Mouse (Mus musculus) MEL (cell line): ENCODE results near the gene Il17re. TPM values are rescaled to one million over a fixed set of nuclear protein-coding genes. Genes with fewer than 3 reads are reported as not detected.

Experiments
- DNase-seq: peaks from one replicate; pipeline ENCODE4 v3.0.0; 2011; ENCODE audit warnings: low read depth, low spot score
- H3K27ac ChIP-seq: 2 replicates; pipeline ENCODE4 v1.5.1; 2012; ENCODE audit warnings: low read depth, mild to moderate bottlenecking, control low read depth, low read length, moderate library complexity; ENCODE audit not compliant: control insufficient read depth
- H3K27me3 ChIP-seq, 2 experiments: fragments of 150-350 bp in 1 of 2; sonication (generic) in 1 of 2; 2 replicates each; pipeline ENCODE4 v1.6.1; 2012; ENCODE audit warnings: low read length in 2 of 2, mild to moderate bottlenecking in 2 of 2, improper control_type of control experiment in 1 of 2, moderate library complexity in 1 of 2; ENCODE audit not compliant: insufficient read depth in 2 of 2, control insufficient read depth in 1 of 2
- H3K36me3 ChIP-seq, 2 experiments: 2 replicates each; pipeline ENCODE4 v1.6.1; 2012 to 2014; ENCODE audit warnings: low read length in 2 of 2, improper control_type of control experiment in 1 of 2, inconsistent platforms in 1 of 2, mild to moderate bottlenecking in 1 of 2; ENCODE audit not compliant: insufficient read depth in 2 of 2, control insufficient read depth in 1 of 2
- H3K4me1 ChIP-seq, 2 experiments: fragments of 150-350 bp in 1 of 2; sonication (generic) in 1 of 2; 2 replicates each; pipeline ENCODE4 v1.6.1; 2012; ENCODE audit warnings: low read length in 2 of 2, improper control_type of control experiment in 1 of 2, mild to moderate bottlenecking in 1 of 2; ENCODE audit not compliant: insufficient read depth in 2 of 2, control insufficient read depth in 1 of 2
- H3K4me3 ChIP-seq, 2 experiments: fragments of 150-350 bp in 1 of 2; sonication (generic) in 1 of 2; 2 replicates each; pipeline ENCODE4 v1.5.1; 2012; ENCODE audit warnings: low read depth in 2 of 2, low read length in 2 of 2, mild to moderate bottlenecking in 2 of 2, moderate library complexity in 2 of 2, control low read depth in 1 of 2, improper control_type of control experiment in 1 of 2; ENCODE audit not compliant: control insufficient read depth in 1 of 2, insufficient read depth in 1 of 2
- H3K79me2 ChIP-seq: 2 replicates; pipeline ENCODE4 v1.6.1; 2012; ENCODE audit warnings: mild to moderate bottlenecking, low read length, moderate library complexity; ENCODE audit not compliant: control insufficient read depth, poor library complexity, insufficient read depth
- H3K9ac ChIP-seq: 2 replicates; pipeline ENCODE4 v1.6.1; 2012; ENCODE audit warnings: low read depth, mild to moderate bottlenecking, control low read depth, low read length, moderate library complexity; ENCODE audit not compliant: control insufficient read depth, poor library complexity, severe bottlenecking
- H3K9me3 ChIP-seq: fragments of 150-350 bp; sonication (generic); replicated peaks from 2 replicates; pipeline ENCODE4 v1.6.1; 2012; ENCODE audit warnings: mild to moderate bottlenecking, low read length, improper control_type of control experiment, moderate library complexity; ENCODE audit not compliant: insufficient read depth
- BHLHE40 ChIP-seq: IDR thresholded peaks from 2 replicates; pipeline ENCODE4 v1.6.1; 2012; ENCODE audit warnings: low read depth, mild to moderate bottlenecking, inconsistent platforms, low read length, improper control_type of control experiment, borderline replicate concordance
- CHD1 ChIP-seq: IDR thresholded peaks from 2 replicates; pipeline ENCODE4 v1.6.1; 2012; ENCODE audit warnings: low read depth, mild to moderate bottlenecking, inconsistent platforms, low read length, improper control_type of control experiment
- CHD2 ChIP-seq: IDR thresholded peaks from 2 replicates; pipeline ENCODE4 v1.6.1; 2011; ENCODE audit warnings: low read length, improper control_type of control experiment
- CTCF ChIP-seq, 3 experiments: IDR thresholded peaks in 2 of 3; conservative IDR thresholded peaks in 1 of 3; 2 replicates each; pipeline ENCODE4 v1.5.1; 2011 to 2012; ENCODE audit warnings: low read length in 3 of 3, low read depth in 2 of 3, mild to moderate bottlenecking in 2 of 3, improper control_type of control experiment in 1 of 3, inconsistent platforms in 1 of 3, mixed read lengths in 1 of 3, moderate library complexity in 1 of 3; ENCODE audit not compliant: control insufficient read depth in 1 of 3, insufficient read depth in 1 of 3, poor library complexity in 1 of 3, severe bottlenecking in 1 of 3
- E2F4 ChIP-seq: IDR thresholded peaks from 2 replicates; pipeline ENCODE4 v1.6.1; 2011; ENCODE audit warnings: low read depth, low read length, improper control_type of control experiment, borderline replicate concordance
- ELF1 ChIP-seq: IDR thresholded peaks from 2 replicates; pipeline ENCODE4 v1.6.1; 2014; ENCODE audit warnings: low read depth, mild to moderate bottlenecking, inconsistent platforms, low read length, improper control_type of control experiment, moderate library complexity
- EP300 ChIP-seq, 2 experiments: IDR thresholded peaks; 2 replicates each; pipeline ENCODE4 v1.6.1; 2011; ENCODE audit warnings: improper control_type of control experiment in 2 of 2, low read length in 2 of 2, low read depth in 1 of 2, mild to moderate bottlenecking in 1 of 2
- ETS1 ChIP-seq: IDR thresholded peaks from 2 replicates; pipeline ENCODE4 v1.6.1; 2012; ENCODE audit warnings: low read depth, mild to moderate bottlenecking, inconsistent platforms, low read length, improper control_type of control experiment, moderate library complexity
- GATA1 ChIP-seq: IDR thresholded peaks from 2 replicates; pipeline ENCODE4 v1.6.1; 2011; ENCODE audit warnings: low read depth, low read length, improper control_type of control experiment
- HCFC1 ChIP-seq: IDR thresholded peaks from 2 replicates; pipeline ENCODE4 v1.6.1; 2012; ENCODE audit warnings: low read depth, mild to moderate bottlenecking, inconsistent platforms, low read length, improper control_type of control experiment, moderate library complexity
- MAX ChIP-seq: IDR thresholded peaks from 2 replicates; pipeline ENCODE4 v1.6.1; 2011; ENCODE audit warnings: low read length, improper control_type of control experiment
- MAZ ChIP-seq: IDR thresholded peaks from 2 replicates; pipeline ENCODE4 v1.6.1; 2012; ENCODE audit warnings: low read depth, mild to moderate bottlenecking, inconsistent platforms, low read length, improper control_type of control experiment
- MXI1 ChIP-seq: IDR thresholded peaks from 2 replicates; pipeline ENCODE4 v1.6.1; 2011; ENCODE audit warnings: mild to moderate bottlenecking, low read depth, low read length, improper control_type of control experiment
- MYC ChIP-seq: IDR thresholded peaks from 2 replicates; pipeline ENCODE4 v1.6.1; 2011; ENCODE audit warnings: low read depth, mild to moderate bottlenecking, low read length, improper control_type of control experiment, moderate library complexity
- NELFE ChIP-seq: IDR thresholded peaks from 2 replicates; pipeline ENCODE4 v1.6.1; 2011; ENCODE audit warnings: low read depth, low read length, improper control_type of control experiment
- NRF1 ChIP-seq: IDR thresholded peaks from 2 replicates; pipeline ENCODE4 v1.6.1; 2014; ENCODE audit warnings: low read depth, mild to moderate bottlenecking, inconsistent platforms, low read length, improper control_type of control experiment, moderate library complexity; ENCODE audit not compliant: poor library complexity, insufficient read depth, severe bottlenecking
- POLR2A ChIP-seq, 2 experiments: IDR thresholded peaks; 2 replicates each; pipeline ENCODE4 v1.6.1; 2011 to 2012; ENCODE audit warnings: low read length in 2 of 2, mild to moderate bottlenecking in 2 of 2, control low read depth in 1 of 2, improper control_type of control experiment in 1 of 2, low read depth in 1 of 2, moderate library complexity in 1 of 2; ENCODE audit not compliant: control insufficient read depth in 1 of 2, insufficient read depth in 1 of 2, poor library complexity in 1 of 2
- POLR2AphosphoS2 ChIP-seq: IDR thresholded peaks from 2 replicates; pipeline ENCODE4 v1.6.1; 2011; ENCODE audit warnings: low read length, improper control_type of control experiment
- POLR2AphosphoS5 ChIP-seq: IDR thresholded peaks from 2 replicates; pipeline ENCODE4 v1.6.1; 2012; ENCODE audit warnings: low read depth, borderline replicate concordance, mild to moderate bottlenecking, inconsistent platforms, low read length, moderate library complexity, mixed read lengths
- SIN3A ChIP-seq: IDR thresholded peaks from 2 replicates; pipeline ENCODE4 v1.6.1; 2012; ENCODE audit warnings: low read length, improper control_type of control experiment, inconsistent platforms
- TAL1 ChIP-seq: IDR thresholded peaks from 2 replicates; pipeline ENCODE4 v1.6.1; 2012; ENCODE audit warnings: mild to moderate bottlenecking, inconsistent platforms, low read length, moderate library complexity, mixed read lengths
- TBP ChIP-seq: IDR thresholded peaks from 2 replicates; pipeline ENCODE4 v1.8.0; 2011; ENCODE audit warnings: low read depth, low read length, improper control_type of control experiment
- TCF12 ChIP-seq: IDR thresholded peaks from 2 replicates; pipeline ENCODE4 v1.6.1; 2014; ENCODE audit warnings: low read depth, mild to moderate bottlenecking, inconsistent platforms, low read length, improper control_type of control experiment, moderate library complexity
- ZKSCAN1 ChIP-seq: IDR thresholded peaks from 2 replicates; pipeline ENCODE4 v1.6.1; 2012; ENCODE audit warnings: low read depth, mild to moderate bottlenecking, inconsistent platforms, low read length, improper control_type of control experiment, moderate library complexity
- ZMIZ1 ChIP-seq: IDR thresholded peaks from 2 replicates; pipeline ENCODE4 v1.6.1; 2012; ENCODE audit warnings: low read depth, mild to moderate bottlenecking, inconsistent platforms, low read length, improper control_type of control experiment, moderate library complexity
- polyA plus RNA-seq, 2 experiments: library from polyadenylated mRNA; stranded (reverse) in 1 of 2; unstranded in 1 of 2; fragments of >175 nt in 1 of 2; fragments of >200 nt in 1 of 2; gene quantifications; 2 replicates each; pipeline versions ENCODE4 v1.2.1 to v1.2.4; 2012; ENCODE audit warnings: low replicate concordance in 2 of 2, low read depth in 1 of 2; ENCODE audit not compliant: insufficient read length in 2 of 2, insufficient read depth in 1 of 2, missing spikeins in 1 of 2
- total RNA-seq: library from RNA; depleted of rRNA; stranded (reverse); fragments of 300-350 nt; gene quantifications from 2 replicates; pipeline ENCODE4 v1.2.3, GENCODE M21; 2012

Gene Il17re
- total and polyA plus RNA-seq, 3 experiments, result not detected

DNA sequence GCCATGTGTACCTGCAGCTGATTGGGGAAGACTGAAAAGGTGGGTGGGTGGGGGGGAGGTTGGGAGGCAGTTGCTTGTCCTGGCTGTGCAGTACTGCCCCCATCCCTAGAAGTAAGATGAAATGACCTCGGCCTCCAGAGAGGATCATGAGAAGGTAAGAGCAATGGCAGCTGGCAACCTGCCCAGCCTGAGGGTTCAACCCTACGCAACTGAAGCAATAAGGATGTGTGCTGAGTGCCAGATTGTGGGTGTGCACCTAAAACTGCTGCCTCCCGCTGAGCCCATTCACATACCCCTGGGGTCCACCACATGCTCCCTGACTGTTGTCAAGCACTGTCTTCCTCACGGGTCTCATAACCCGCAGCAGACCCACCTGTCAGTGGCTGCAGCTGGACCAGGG, 41.9 kb upstream of the Il17re start:
- DNase-seq, result peak; percentile 52
- no peak for TF ChIP-seq E2F4
- no peak for TF ChIP-seq ELF1
- TF ChIP-seq EP300 (IDR thresholded peaks at IDR 0.05; ENCODE audit: low read depth in 1 of 2, low read length in 2 of 2), result no peak
- no peak for TF ChIP-seq ZKSCAN1
- no peak for TF ChIP-seq ETS1
- TF ChIP-seq CTCF (IDR thresholded peaks at IDR 0.05 in 2 of 3, conservative IDR thresholded peaks at IDR 0.05 in 1 of 3; ENCODE audit: control insufficient read depth in 1 of 3, insufficient read depth in 1 of 3, low read depth in 2 of 3, low read length in 3 of 3, poor library complexity in 1 of 3, severe bottlenecking in 1 of 3), result no peak
- TF ChIP-seq MAZ, result no peak
- TF ChIP-seq, all 39 proteins: peak for 0

DNA sequence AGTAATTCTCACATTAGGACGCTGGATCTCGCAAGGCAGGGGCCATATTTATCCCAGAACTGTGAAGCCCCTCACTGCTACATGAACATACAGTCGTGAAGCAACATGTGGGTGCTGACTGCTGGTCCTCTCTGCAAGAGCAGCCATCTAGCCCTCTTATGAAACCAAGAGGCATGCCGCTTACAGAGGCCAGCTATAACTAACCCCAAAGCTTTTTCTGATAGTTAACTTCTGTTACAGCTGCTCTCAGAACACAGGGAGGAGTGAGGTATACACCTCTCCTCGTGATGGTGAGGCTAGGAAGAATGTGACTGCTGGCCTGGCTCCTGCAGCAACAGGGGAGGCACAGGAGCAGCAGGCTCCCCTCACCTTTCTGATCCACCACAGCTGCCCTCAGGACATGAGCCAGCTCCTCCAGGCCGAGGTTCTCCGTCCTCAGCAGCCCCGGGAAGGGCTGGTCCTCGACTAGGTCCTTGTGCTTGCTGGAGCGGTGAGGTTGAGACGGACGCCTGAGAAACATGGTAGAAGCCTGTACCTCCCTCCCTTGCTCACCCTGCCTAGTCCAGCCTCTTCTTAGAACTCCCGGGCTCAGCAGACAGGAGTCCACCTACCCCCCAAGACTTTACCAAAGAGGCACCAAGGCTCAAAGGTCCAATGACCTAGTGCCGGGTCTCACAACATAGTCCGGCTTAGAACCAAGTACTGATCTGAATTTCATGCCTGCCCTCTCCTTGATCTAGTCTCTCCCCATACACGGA, 39.7 kb upstream of the Il17re start:
- H3K4me3 ChIP-seq, result peak overlapping the region; percentile 76 to 96
- H3K27me3 ChIP-seq, result no peaks in the 10 kb centered on the region
- peaks cover 6 to 20% of the 10 kb centered on the region in 2 experiments; a peak in 3 of 4 replicates for H3K4me1 ChIP-seq
- H3K27ac ChIP-seq, result peak overlapping the region; percentile 30
- H3K36me3 ChIP-seq, result peaks cover 0 to 7% of the 10 kb centered on the region in 2 experiments; a peak in 2 of 4 replicates
- TF ChIP-seq MAZ (no peak), NELFE (no peak), MAX (peak; percentile 66)
- peak overlapping the region; percentile 81 for H3K9ac ChIP-seq
- no peak for DNase-seq
- H3K9me3 ChIP-seq, result no peaks in the 10 kb centered on the region
- peaks cover 6% of the 10 kb centered on the region for H3K79me2 ChIP-seq

More for the DNA sequence above, 41.9 kb upstream of the Il17re start:
- H3K36me3 ChIP-seq, result peaks cover 0 to 3% of the 10 kb centered on the region in 2 experiments; a peak in 1 of 4 replicates
- H3K9ac ChIP-seq, result no peak overlapping the region
- no peak overlapping the region for H3K27ac ChIP-seq
- H3K4me1 ChIP-seq, result peaks cover 0 to 15% of the 10 kb centered on the region in 2 experiments; a peak in 3 of 4 replicates
- no peaks in the 10 kb centered on the region for H3K9me3 ChIP-seq
- H3K27me3 ChIP-seq, result no peaks in the 10 kb centered on the region
- peaks cover 6% of the 10 kb centered on the region for H3K79me2 ChIP-seq
- no peak overlapping the region for H3K4me3 ChIP-seq

DNA sequence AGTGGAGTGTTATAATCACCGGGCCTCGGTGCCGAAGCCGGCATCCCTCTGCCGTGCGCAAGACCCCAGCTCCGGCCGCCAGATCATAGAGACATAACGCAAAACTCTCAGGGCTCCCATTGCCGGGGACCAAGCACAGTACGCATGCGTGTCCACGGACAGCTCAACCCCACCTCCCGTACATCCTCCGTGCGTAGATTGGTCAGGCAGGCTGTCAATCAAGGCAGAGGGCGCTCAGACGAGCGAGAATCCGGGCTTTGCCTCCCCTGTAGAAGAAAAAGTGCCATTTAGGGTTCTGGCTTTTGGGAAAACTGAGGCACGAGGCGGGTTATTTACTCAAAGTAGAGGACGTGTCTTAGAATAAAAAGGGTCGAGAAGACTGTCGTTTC, 39.1 kb upstream of the Il17re start, which contains the start of gene Rpusd3:
Gene Rpusd3 (minus strand): TSS at position 142 of the 389 bp plus-strand sequence.
- Histone ChIP-seq H3K9ac (peak within 1 kb of the TSS; percentile 81), H3K4me1 (peaks cover 6 to 20% of the 10 kb centered on the region in 2 experiments; a peak in 3 of 4 replicates), H3K36me3 (peaks cover 0 to 7% of the 10 kb centered on the region in 2 experiments; a peak in 2 of 4 replicates), H3K4me3 (peak within 1 kb of the TSS; percentile 76 to 96), H3K27me3 (no peaks in the 10 kb centered on the region), H3K79me2 (peaks cover 6% of the 10 kb centered on the region), H3K27ac (peak within 1 kb of the TSS; percentile 30), H3K9me3 (no peaks in the 10 kb centered on the region)
- peak; percentile 99 for DNase-seq
- TF ChIP-seq TCF12, result peak; percentile 45; the same call in 1 of the 2 replicates
- TF ChIP-seq BHLHE40, result no peak
- no peak for TF ChIP-seq GATA1
- no peak for TF ChIP-seq POLR2AphosphoS5
- peak; percentile 91 for TF ChIP-seq POLR2AphosphoS2
- peak; percentile 97 for TF ChIP-seq NRF1
- TF ChIP-seq SIN3A, result no peak; the same call in none of the 2 replicates
- peak; percentile 72 for TF ChIP-seq MXI1
- peak; percentile 80 for TF ChIP-seq ZMIZ1
- no peak for TF ChIP-seq MYC
- TF ChIP-seq ETS1, result no peak
- peak; percentile 71; the same call in 1 of the 2 replicates for TF ChIP-seq TBP
- peak; percentile 69 for TF ChIP-seq HCFC1
- TF ChIP-seq NELFE, result peak; percentile 86
- 0 out of 2 replicates have a peak, but pooled peaks have one; percentile 38 for TF ChIP-seq CHD2
- no peak for TF ChIP-seq ZKSCAN1
- no peak for TF ChIP-seq TAL1
- TF ChIP-seq POLR2A (IDR thresholded peaks at IDR 0.05; ENCODE audit: control insufficient read depth in 1 of 2, insufficient read depth in 1 of 2, low read depth in 1 of 2, low read length in 2 of 2, poor library complexity in 1 of 2), result peak; percentile 76 to 92; a peak in 3 of 4 replicates
- TF ChIP-seq CHD1, result no peak
